Mouse (Mus musculus): ENCODE data around the gene Mapk6.
"Not testable (repeated sequence)": the region's sequence is repeated elsewhere in the genome, so short reads cannot be mapped to it uniquely, and the experiment has no call there.

The Mapk6 gene

DNA sequence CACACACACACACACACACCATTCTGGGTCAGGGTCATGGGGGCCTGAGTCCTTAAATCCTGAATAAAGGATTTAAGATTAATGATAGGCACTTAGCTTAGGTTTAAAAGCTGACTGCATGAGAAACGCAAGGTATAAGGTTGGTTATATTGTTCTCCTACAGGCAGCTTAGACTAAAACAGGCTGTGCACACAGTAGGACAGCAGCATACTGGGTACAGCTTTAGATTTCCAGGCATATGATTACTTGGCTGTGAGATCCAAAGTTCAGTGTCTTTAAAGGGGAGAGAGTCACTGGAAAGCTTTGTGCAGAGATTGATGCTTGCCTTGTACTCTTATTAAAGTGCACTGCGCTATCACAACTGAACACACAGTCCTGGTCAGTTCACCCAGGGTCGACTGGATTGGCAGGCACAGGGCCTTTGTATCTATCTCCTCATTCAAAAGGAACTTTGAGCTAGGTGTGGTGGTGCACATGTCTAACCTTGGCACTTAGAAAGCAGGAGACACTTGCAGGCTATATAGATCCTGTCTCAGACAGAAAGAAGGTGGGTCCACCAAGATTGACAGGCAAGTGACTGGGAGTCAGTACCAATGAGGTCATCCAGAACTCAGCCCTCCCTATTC, 25.4 kb downstream of the Mapk6 start:
- in situ Hi-C loops (cut with MboI, MseI) = no loop called here

- in situ Hi-C loops (cut with MboI, MseI) = no loop called here
These were observed 26.0 kb downstream of the Mapk6 start for GRCm38 (mm10) chr9:75383785-75384184.

DNA sequence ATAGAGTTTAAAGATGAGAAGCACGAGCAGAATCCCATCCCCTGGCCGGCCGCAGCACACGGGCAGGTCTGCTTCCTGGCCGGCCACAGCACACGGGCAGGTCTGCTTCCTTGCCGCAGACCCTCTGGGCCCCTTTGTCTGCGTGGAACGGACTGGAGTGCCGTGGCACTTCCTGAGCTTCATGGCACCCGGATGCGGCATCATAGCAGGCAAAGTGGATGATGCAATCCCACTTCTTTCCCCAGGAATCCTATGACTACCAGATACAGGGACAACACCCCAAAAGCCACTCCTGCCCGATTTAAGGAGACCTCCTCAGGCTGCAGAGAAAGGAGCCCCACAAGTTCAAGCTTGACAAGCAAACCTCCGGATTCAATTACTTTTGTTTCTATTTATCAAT, 27.0 kb downstream of the Mapk6 start:
- in situ Hi-C loops (cut with MboI, MseI) = no loop called here

GRCm38 (mm10) chr9:75378774-75379173, 31.0 kb downstream of the Mapk6 start:
- in situ Hi-C loops (cut with MboI, MseI) = no loop called here

GRCm38 (mm10) chr9:75376428-75376827, 33.4 kb downstream of the Mapk6 start:
- in situ Hi-C loops (cut with MboI, MseI) = no loop called here

GRCm38 (mm10) chr9:75375606-75376005, 34.2 kb downstream of the Mapk6 start:
- in situ Hi-C loops (cut with MboI, MseI) = no loop called here

GRCm38 (mm10) chr9:75368779-75369178, 41.0 kb downstream of the Mapk6 start:
- in situ Hi-C loops (cut with MboI, MseI) = no loop called here

- in situ Hi-C loops (cut with MboI, MseI) = no loop called here
These were observed 43.6 kb downstream of the Mapk6 start for GRCm38 (mm10) chr9:75366191-75366590.

DNA sequence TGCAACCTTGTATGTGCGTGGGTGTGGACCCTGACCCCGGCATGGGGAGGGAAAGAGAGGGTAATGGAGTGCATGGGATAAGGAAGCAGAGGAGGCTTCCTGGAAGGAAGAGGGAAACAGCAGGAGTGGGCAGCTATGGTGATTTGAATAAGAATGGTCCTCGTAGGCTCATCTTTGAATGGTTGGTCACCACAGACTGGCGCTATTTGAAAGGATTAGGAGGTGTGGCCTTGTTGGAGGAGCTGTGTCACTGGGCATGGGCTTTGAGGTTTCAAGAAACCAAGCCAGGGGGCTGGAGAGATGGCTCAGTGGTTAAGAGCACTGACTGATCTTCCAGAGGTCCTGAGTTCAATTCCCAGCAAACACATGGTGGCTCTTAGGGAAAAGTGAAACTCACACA, 44.6 kb downstream of the Mapk6 start:
- in situ Hi-C loops (cut with MboI, MseI) = no loop called here

DNA sequence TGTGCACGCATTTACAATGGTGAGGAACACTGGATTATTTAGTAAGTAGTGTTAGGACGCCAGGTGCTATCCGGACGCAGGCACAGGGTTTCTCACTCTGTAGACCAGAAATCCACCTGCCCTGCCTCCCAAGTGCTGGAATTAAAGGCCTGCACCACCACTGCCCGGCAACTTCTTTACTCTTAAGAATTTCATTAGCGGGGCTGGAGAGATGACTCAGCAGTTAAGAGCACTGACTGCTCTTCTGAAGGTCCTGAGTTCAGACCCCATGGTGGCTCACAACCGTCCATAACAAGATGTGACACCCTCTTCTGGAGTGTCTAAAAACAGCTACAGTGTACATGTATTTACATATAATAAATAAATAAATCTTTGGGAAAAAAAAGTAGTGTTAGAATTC, 46.1 kb downstream of the Mapk6 start:
- in situ Hi-C loops (cut with MboI, MseI) = not testable (repeated sequence)

DNA sequence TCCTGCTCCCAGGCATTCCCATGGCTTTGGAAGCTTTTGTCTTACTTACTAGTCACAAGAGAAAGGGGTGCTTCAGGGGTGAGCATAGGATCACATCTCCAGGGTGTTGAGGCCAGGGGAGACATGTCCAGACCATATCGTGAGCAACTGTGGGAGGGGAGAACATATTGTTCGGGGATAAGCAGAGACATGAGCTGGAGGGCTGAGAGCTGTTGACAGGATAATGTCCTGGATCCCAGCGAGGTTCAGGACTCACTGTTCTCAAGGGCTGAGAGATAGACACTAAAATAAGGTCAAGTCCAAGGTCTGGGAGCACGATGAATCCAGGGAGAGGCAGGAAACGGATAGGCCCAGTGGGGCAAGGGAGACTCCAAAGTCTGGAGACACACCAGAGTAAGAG, 46.8 kb downstream of the Mapk6 start:
- in situ Hi-C loops (cut with MboI, MseI) = no loop called here

DNA sequence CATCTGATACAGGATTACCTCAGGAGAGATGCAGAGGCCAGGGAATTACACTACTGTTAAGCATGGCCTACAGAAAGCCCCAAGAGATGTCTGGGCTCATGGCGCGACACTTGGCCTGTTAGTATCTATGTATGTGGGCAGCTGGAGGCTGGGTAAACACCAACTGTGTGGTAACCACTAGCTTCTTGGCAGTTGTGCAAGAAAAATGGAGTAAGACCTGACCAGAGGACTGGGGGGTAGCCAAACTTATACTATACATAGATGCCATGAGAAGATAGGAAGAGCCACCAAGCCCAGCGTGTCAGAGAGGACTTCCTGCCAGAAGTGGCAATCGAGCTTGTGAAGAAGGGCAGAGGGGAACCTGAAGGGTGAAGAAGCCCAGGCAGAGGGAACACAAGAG, 47.6 kb downstream of the Mapk6 start:
- in situ Hi-C loops (cut with MboI, MseI) = no loop called here

- in situ Hi-C loops (cut with MboI, MseI) = no loop called here
These were observed 48.1 kb downstream of the Mapk6 start for GRCm38 (mm10) chr9:75361699-75362098.

DNA sequence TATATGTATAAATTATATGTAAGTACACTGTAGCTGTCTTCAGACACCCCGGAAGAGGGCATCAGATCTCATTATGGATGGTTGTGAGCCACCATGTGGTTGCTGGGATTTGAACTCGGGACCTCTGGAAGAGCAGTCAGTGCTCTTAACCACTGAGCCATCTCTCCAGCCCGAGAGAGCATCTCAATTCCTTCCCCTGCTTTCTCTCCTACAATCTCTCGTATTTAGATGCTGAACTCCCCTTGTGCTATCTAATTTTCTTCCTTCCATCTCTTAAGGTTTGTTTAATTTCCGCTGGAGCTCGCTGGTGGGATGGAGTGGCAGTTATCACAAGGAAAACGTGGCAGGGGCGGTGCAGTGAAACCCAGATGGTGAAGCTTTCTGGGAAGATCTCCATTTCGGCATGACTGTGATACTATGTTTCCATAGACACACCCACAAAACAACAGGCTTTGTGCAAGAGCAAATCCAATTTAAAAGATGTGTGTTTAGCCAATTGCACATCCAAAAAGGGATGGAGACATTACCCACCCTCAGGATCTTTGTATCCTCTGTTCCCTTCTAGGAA, 52.6 kb downstream of the Mapk6 start:
- in situ Hi-C loops (cut with MboI, MseI) = loop anchor here (5.0 kb wide), 1 partner anchor 80 kb away; no protein-coding TSS in a partner anchor

DNA sequence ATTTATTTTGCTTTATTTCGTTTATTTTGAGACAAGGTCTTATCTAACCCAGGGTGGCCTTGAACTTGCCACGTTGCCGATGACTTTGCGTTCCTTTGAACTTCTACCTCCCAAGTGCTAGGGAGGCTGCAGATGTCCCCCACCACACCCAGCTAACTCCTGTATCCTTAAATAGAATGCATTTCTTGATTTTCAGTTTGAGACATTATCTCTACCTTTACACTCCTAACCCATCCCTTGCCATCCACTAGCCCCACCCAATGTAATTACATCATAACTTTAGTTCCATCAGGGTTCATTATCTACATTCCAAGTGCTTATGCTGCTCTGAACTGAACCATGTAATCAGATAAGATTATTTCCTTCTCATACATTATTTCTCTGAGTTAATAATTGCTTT, 54.0 kb downstream of the Mapk6 start:
- in situ Hi-C loops (cut with MboI, MseI) = loop anchor here (5.0 kb wide), 1 partner anchor 82 kb away; no protein-coding TSS in a partner anchor

GRCm38 (mm10) chr9:75353094-75353493, 56.7 kb downstream of the Mapk6 start:
- in situ Hi-C loops (cut with MboI, MseI) = no loop called here

- in situ Hi-C loops (cut with MboI, MseI) = no loop called here
These were observed 61.2 kb downstream of the Mapk6 start for GRCm38 (mm10) chr9:75348641-75349040.

DNA sequence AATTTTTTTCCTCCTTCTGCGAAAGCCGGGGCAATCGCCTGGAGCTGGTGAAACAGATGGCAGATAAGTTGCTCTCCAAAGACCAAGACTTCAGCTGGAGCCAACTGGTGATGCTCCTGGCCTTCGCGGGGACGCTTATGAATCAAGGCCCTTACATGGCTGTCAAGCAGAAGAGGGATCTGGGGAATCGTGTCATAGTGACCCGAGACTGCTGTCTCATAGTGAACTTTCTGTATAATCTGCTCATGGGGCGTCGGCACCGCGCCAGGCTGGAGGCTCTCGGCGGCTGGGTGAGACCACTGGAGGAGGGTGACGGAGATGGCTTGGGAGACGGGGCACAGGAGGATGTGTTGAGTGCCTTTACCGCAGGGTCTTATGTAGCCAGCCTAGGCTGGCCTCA, 61.7 kb downstream of the Mapk6 start:
- in situ Hi-C loops (cut with MboI, MseI) = no loop called here

- in situ Hi-C loops (cut with MboI, MseI) = no loop called here
These were observed 62.3 kb downstream of the Mapk6 start, which contains the start of gene Bcl2l10 for GRCm38 (mm10) chr9:75347458-75347857. TSS of gene Bcl2l10 (plus strand) at chr9:75347758.

GRCm38 (mm10) chr9:75342433-75342832, 67.4 kb downstream of the Mapk6 start:
- in situ Hi-C loops (cut with MboI, MseI) = no loop called here

DNA sequence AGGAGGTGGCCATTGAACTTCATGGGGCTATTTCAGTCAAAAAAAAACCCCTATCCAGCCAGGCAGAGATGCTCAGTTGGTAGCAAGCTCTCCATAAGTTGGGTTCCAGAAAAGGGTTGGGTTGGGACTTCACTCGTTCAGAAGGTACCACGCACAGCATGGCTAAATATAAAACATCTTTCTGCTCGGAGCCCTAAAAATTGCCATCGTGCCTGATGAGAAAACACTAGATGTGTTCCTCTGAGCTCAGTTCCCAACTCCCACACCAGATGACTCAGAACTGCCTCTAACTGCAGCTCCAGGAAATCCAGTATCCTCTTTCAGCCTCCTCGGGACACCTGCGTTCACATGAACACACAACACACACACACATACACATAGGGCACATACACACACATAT, 71.8 kb downstream of the Mapk6 start:
- in situ Hi-C loops (cut with MboI, MseI) = no loop called here

DNA sequence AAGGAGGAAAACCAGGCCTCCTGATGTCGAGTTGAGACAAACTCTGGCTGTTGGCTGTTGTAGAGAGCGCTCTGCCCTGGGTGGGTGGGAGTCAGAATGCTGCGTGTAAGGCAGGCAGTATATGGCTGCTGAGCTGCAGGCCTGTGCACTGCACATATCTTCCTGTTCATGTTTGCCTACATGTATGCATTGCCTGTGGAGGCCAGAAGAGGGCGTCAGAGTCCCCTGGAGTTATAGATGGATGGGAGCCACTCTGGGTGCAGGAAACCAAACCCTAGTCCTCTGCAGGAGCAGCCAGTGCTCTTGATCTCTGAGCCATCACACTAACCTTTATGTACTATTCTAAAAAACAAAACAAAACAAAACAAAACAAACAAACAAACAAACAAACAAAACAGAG, 75.4 kb downstream of the Mapk6 start:
- in situ Hi-C loops (cut with MboI, MseI) = no loop called here

DNA sequence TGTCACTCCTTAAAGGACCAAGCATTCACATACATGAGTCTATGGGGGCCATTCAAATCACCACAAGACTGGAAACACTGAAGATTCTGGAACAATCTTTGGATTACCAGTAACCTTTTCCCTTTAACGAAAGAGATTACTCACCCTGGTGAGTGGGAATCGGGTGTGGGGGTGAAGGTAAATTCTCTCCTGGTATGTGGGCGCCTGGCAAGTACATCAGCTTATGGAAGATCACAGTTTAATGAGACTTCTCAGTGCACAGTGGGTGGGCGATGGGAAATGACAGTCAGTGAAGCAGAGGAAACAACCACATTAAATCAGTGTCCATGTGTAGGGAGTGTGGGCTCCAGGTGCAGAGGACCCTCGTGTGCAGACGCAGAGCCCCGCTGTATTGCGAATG, 79.0 kb downstream of the Mapk6 start:
- in situ Hi-C loops (cut with MboI, MseI) = no loop called here

GRCm38 (mm10) chr9:75328047-75328446, 81.8 kb downstream of the Mapk6 start:
- in situ Hi-C loops (cut with MboI, MseI) = no loop called here
